Mouse (Mus musculus): ENCODE data around the gene Tet3. TPM values are rescaled to one million over a fixed set of nuclear protein-coding genes. Genes with fewer than 3 reads are reported as not detected.
A peak's percentile ranks its signal among the peaks of the same experiment; 100 is the strongest.

The Tet3 gene
- polyA plus RNA-seq, 1 experiment from 2014 or later = 40.1 TPM

GRCm38 (mm10) chr6:83363075-83363474 lies 95.8 kb downstream of the Tet3 start:
- H3K36me3 ChIP-seq (ENCODE audit: control insufficient read depth, insufficient read depth, low read length) = peaks cover 70% of the 10 kb centered on the region

GRCm38 (mm10) chr6:83361523-83362248 lies 97.2 kb downstream of the Tet3 start:
- Histone ChIP-seq H3K9ac (ENCODE audit: low read length) (no peak overlapping the region), H3K27me3 (replicated peaks; ENCODE audit: control insufficient read depth, insufficient read depth, low read length) (no peaks in the 10 kb centered on the region), H3K4me1 (replicated peaks; ENCODE audit: control insufficient read depth, insufficient read depth, low read length) (no peaks in the 10 kb centered on the region), H3K36me3 (ENCODE audit: control insufficient read depth, insufficient read depth, low read length) (peaks cover 68% of the 10 kb centered on the region), H3K9me3 (ENCODE audit: control insufficient read depth, low read length) (no peaks in the 10 kb centered on the region), H3K27ac (ENCODE audit: low read depth) (no peak overlapping the region), H3K4me2 (ENCODE audit: low read length) (no peak overlapping the region), H3K4me3 (ENCODE audit: low read depth, low read length) (no peak overlapping the region)
- WGBS = 90% methylated on average over 11 of the region's 11 CpGs
- ATAC-seq (replicated peaks; ENCODE audit: low FRiP score, low TSS enrichment, low read depth) (no peak), DNase-seq (ENCODE audit: low spot score) (no peak)

More at GRCm38 (mm10) chr6:83363075-83363474, 95.8 kb downstream of the Tet3 start:
- Histone ChIP-seq H3K4me2 (ENCODE audit: low read length) (no peak overlapping the region), H3K4me3 (ENCODE audit: low read depth, low read length) (no peak overlapping the region), H3K27ac (ENCODE audit: low read depth) (no peak overlapping the region), H3K4me1 (replicated peaks; ENCODE audit: control insufficient read depth, insufficient read depth, low read length) (no peaks in the 10 kb centered on the region), H3K27me3 (replicated peaks; ENCODE audit: control insufficient read depth, insufficient read depth, low read length) (no peaks in the 10 kb centered on the region), H3K9me3 (ENCODE audit: control insufficient read depth, low read length) (no peaks in the 10 kb centered on the region), H3K9ac (ENCODE audit: low read length) (no peak overlapping the region)
- 84% methylated on average over 12 of the region's 12 CpGs for WGBS
- DNase-seq (ENCODE audit: low spot score) (no peak), ATAC-seq (replicated peaks; ENCODE audit: low FRiP score, low TSS enrichment, low read depth) (no peak)

GRCm38 (mm10) chr6:83357436-83357835 lies 101.4 kb downstream of the Tet3 start:
- 90% methylated on average over 10 of the region's 10 CpGs for WGBS
- ATAC-seq (replicated peaks; ENCODE audit: low FRiP score, low TSS enrichment, low read depth) = no peak
- Histone ChIP-seq H3K27me3 (replicated peaks; ENCODE audit: control insufficient read depth, insufficient read depth, low read length) (no peaks in the 10 kb centered on the region), H3K9ac (ENCODE audit: low read length) (no peak overlapping the region), H3K9me3 (ENCODE audit: control insufficient read depth, low read length) (no peaks in the 10 kb centered on the region), H3K4me1 (replicated peaks; ENCODE audit: control insufficient read depth, insufficient read depth, low read length) (no peaks in the 10 kb centered on the region), H3K4me3 (ENCODE audit: low read depth, low read length) (no peak overlapping the region), H3K36me3 (ENCODE audit: control insufficient read depth, insufficient read depth, low read length) (peaks cover 69% of the 10 kb centered on the region), H3K4me2 (ENCODE audit: low read length) (no peak overlapping the region), H3K27ac (ENCODE audit: low read depth) (no peak overlapping the region)
- no peak for DNase-seq (ENCODE audit: low spot score)

- no peak overlapping the region for H3K4me3 ChIP-seq (ENCODE audit: low read depth, low read length)
- H3K27ac ChIP-seq (ENCODE audit: low read depth) = no peak overlapping the region
- H3K9me3 ChIP-seq (ENCODE audit: control insufficient read depth, low read length) = no peaks in the 10 kb centered on the region
- ATAC-seq (replicated peaks; ENCODE audit: low FRiP score, low TSS enrichment, low read depth) (peak; percentile 44), DNase-seq (ENCODE audit: low spot score) (peak; percentile 95)
- no peaks in the 10 kb centered on the region for H3K27me3 ChIP-seq (replicated peaks; ENCODE audit: control insufficient read depth, insufficient read depth, low read length)
- H3K4me2 ChIP-seq (ENCODE audit: low read length) = no peak overlapping the region
- peaks cover 69% of the 10 kb centered on the region for H3K36me3 ChIP-seq (ENCODE audit: control insufficient read depth, insufficient read depth, low read length)
- no peaks in the 10 kb centered on the region for H3K4me1 ChIP-seq (replicated peaks; ENCODE audit: control insufficient read depth, insufficient read depth, low read length)
- H3K9ac ChIP-seq (ENCODE audit: low read length) = no peak overlapping the region
- 26% methylated on average over 7 of the region's 7 CpGs for WGBS
These were observed 102.2 kb downstream of the Tet3 start for GRCm38 (mm10) chr6:83356569-83357138.

GRCm38 (mm10) chr6:83354856-83355781 lies 103.8 kb downstream of the Tet3 start:
- H3K36me3 ChIP-seq (ENCODE audit: control insufficient read depth, insufficient read depth, low read length) = peaks cover 58% of the 10 kb centered on the region
- no peak overlapping the region for H3K4me2 ChIP-seq (ENCODE audit: low read length)
- H3K4me3 ChIP-seq (ENCODE audit: low read depth, low read length) = no peak overlapping the region
- 78% methylated on average over 9 of the region's 9 CpGs for WGBS
- no peaks in the 10 kb centered on the region for H3K9me3 ChIP-seq (ENCODE audit: control insufficient read depth, low read length)
- ATAC-seq (replicated peaks; ENCODE audit: low FRiP score, low TSS enrichment, low read depth) = no peak
- DNase-seq (ENCODE audit: low spot score) = no peak
- no peak overlapping the region for H3K27ac ChIP-seq (ENCODE audit: low read depth)
- H3K4me1 ChIP-seq (replicated peaks; ENCODE audit: control insufficient read depth, insufficient read depth, low read length) = peaks cover 3% of the 10 kb centered on the region
- no peaks in the 10 kb centered on the region for H3K27me3 ChIP-seq (replicated peaks; ENCODE audit: control insufficient read depth, insufficient read depth, low read length)
- no peak overlapping the region for H3K9ac ChIP-seq (ENCODE audit: low read length)

- ATAC-seq (replicated peaks; ENCODE audit: low FRiP score, low TSS enrichment, low read depth) (no peak), DNase-seq (ENCODE audit: low spot score) (no peak)
- Histone ChIP-seq H3K27ac (ENCODE audit: low read depth) (no peak overlapping the region), H3K9ac (ENCODE audit: low read length) (no peak overlapping the region), H3K27me3 (replicated peaks; ENCODE audit: control insufficient read depth, insufficient read depth, low read length) (no peaks in the 10 kb centered on the region), H3K36me3 (ENCODE audit: control insufficient read depth, insufficient read depth, low read length) (peaks cover 36% of the 10 kb centered on the region), H3K4me2 (ENCODE audit: low read length) (no peak overlapping the region), H3K4me3 (ENCODE audit: low read depth, low read length) (no peak overlapping the region), H3K4me1 (replicated peaks; ENCODE audit: control insufficient read depth, insufficient read depth, low read length) (peaks cover 12% of the 10 kb centered on the region), H3K9me3 (ENCODE audit: control insufficient read depth, low read length) (no peaks in the 10 kb centered on the region)
- 92% methylated on average over 24 of the region's 24 CpGs for WGBS
These were observed 106.0 kb downstream of the Tet3 start for GRCm38 (mm10) chr6:83352666-83353410.

- ATAC-seq (replicated peaks; ENCODE audit: low FRiP score, low TSS enrichment, low read depth) (no peak), DNase-seq (ENCODE audit: low spot score) (no peak)
- H3K36me3 ChIP-seq (ENCODE audit: control insufficient read depth, insufficient read depth, low read length) = peaks cover 26% of the 10 kb centered on the region; the same call in 1 of the 2 replicates
- H3K27me3 ChIP-seq (replicated peaks; ENCODE audit: control insufficient read depth, insufficient read depth, low read length) = no peaks in the 10 kb centered on the region
- no peak overlapping the region for H3K9ac ChIP-seq (ENCODE audit: low read length)
- H3K4me3 ChIP-seq (ENCODE audit: low read depth, low read length) = no peak overlapping the region
- 75% methylated on average over 7 of the region's 7 CpGs for WGBS
- no peak overlapping the region for H3K27ac ChIP-seq (ENCODE audit: low read depth)
- H3K9me3 ChIP-seq (ENCODE audit: control insufficient read depth, low read length) = no peaks in the 10 kb centered on the region
- H3K4me2 ChIP-seq (ENCODE audit: low read length) = no peak overlapping the region
- peaks cover 12% of the 10 kb centered on the region for H3K4me1 ChIP-seq (replicated peaks; ENCODE audit: control insufficient read depth, insufficient read depth, low read length)
These were observed 107.3 kb downstream of the Tet3 start for GRCm38 (mm10) chr6:83351490-83352160.

All from intestine, embryonic 14.5 days (tissue).